Mouse (Mus musculus) megakaryocyte, embryonic 14.5 days (primary cell): ENCODE data around the gene 6330409D20Rik. TPM values are rescaled to one million over a fixed set of nuclear protein-coding genes. Genes with fewer than 3 reads are reported as not detected.

Source experiments
- H3K27me3 ChIP-seq: replicated peaks from 2 replicates; pipeline ENCODE3; 2012; ENCODE audit warnings: inconsistent platforms
- H3K36me3 ChIP-seq: replicated peaks from 2 replicates; pipeline ENCODE3; 2012; ENCODE audit warnings: low read length, inconsistent platforms, mixed read lengths
- H3K4me1 ChIP-seq: 2 replicates; pipeline ENCODE4 v1.6.1; 2012; ENCODE audit warnings: inconsistent platforms
- H3K4me3 ChIP-seq: replicated peaks from 2 replicates; pipeline ENCODE3; 2012; ENCODE audit warnings: moderate library complexity, mild to moderate bottlenecking, inconsistent platforms
- H3K9me3 ChIP-seq: 2 replicates; pipeline ENCODE4 v1.6.1; 2012; ENCODE audit warnings: inconsistent platforms
- FLI1 ChIP-seq: IDR thresholded peaks from 2 replicates; pipeline ENCODE4 v1.6.1; 2012; ENCODE audit warnings: low read length, inconsistent platforms, mixed read lengths
- GATA1 ChIP-seq: IDR thresholded peaks from 3 replicates; pipeline ENCODE4 v1.6.1; 2012; ENCODE audit warnings: mixed read lengths, low read length, inconsistent platforms, borderline replicate concordance
- polyA plus RNA-seq: library from polyadenylated mRNA; stranded (reverse); fragments of >175 nt; gene quantifications from 2 replicates; pipeline ENCODE4 v1.2.3, GENCODE M21; 2012; ENCODE audit warnings: low replicate concordance; ENCODE audit not compliant: insufficient read depth

The 6330409D20Rik gene
- polyA plus RNA-seq, 1 experiment, result 3.0 TPM

- H3K4me3 ChIP-seq, result peak within 1 kb of the TSS; percentile 97
- peaks cover 33% of the 10 kb centered on the region for H3K4me1 ChIP-seq
- peaks cover 62% of the 10 kb centered on the region for H3K36me3 ChIP-seq
- TF ChIP-seq FLI1, result no peak
- no peak for TF ChIP-seq GATA1
- no peaks in the 10 kb centered on the region for H3K27me3 ChIP-seq
- H3K9me3 ChIP-seq, result no peaks in the 10 kb centered on the region
Measured at GRCm38 (mm10) chr2:32757056-32757845, 16.4 kb upstream of the 6330409D20Rik start, which contains the start of gene Tor2a. Tor2a (plus strand) TSS chr2:32757234.

DNA sequence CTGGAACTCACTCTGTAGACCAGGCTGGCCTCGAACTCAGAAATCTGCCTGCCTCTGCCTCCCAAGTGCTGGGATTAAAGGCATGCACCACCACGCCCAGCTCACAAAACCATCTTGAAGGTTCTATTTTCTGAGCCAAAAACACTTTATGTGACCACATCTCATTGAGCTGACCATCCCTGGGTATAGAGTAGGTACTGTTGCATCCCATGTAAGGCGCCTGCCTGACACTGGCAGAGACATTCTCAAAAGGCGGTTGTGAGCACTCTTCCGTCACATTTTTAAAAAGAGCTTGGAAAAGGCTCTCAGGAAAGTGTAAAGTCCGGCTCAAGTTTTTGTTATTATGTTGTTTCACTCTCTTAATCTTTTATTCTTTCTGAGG lies 15.8 kb upstream of the 6330409D20Rik start:
- TF ChIP-seq GATA1 (no peak), FLI1 (no peak)
- H3K4me3 ChIP-seq, result peak overlapping the region; percentile 97
- H3K4me1 ChIP-seq, result peaks cover 33% of the 10 kb centered on the region
- no peaks in the 10 kb centered on the region for H3K27me3 ChIP-seq
- H3K9me3 ChIP-seq, result no peaks in the 10 kb centered on the region
- peaks cover 62% of the 10 kb centered on the region for H3K36me3 ChIP-seq

- TF ChIP-seq FLI1 (no peak), GATA1 (no peak)
- H3K9me3 ChIP-seq, result no peaks in the 10 kb centered on the region
- H3K4me1 ChIP-seq, result peaks cover 24% of the 10 kb centered on the region
- peaks cover 74% of the 10 kb centered on the region for H3K36me3 ChIP-seq
- no peaks in the 10 kb centered on the region for H3K27me3 ChIP-seq
- no peak overlapping the region for H3K4me3 ChIP-seq
Measured at GRCm38 (mm10) chr2:32752181-32752580, 11.4 kb upstream of the 6330409D20Rik start.

DNA sequence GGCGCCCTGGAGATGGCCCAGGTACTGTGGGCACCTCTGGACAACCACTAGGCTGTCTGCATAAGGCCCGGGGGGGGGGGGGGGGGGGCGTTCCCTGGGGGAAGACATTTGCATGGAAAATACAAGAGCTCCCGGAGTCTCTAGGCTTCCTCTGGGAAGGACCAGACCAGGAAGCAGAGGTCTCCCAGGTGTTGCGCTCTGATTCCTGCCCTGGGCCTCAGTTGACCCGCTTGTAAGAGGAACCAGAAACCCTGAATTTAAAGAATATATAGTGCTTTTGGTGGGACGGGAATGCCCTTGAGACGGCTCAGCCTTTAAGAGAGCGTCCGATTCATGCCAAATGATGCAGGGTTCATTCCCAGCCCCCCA lies 10.8 kb upstream of the 6330409D20Rik start:
- TF ChIP-seq GATA1, result no peak
- TF ChIP-seq FLI1, result no peak
- H3K9me3 ChIP-seq, result no peaks in the 10 kb centered on the region
- no peaks in the 10 kb centered on the region for H3K27me3 ChIP-seq
- H3K4me1 ChIP-seq, result peaks cover 22% of the 10 kb centered on the region
- peaks cover 79% of the 10 kb centered on the region for H3K36me3 ChIP-seq
- H3K4me3 ChIP-seq, result no peak overlapping the region

- Histone ChIP-seq H3K36me3 (peaks cover 85% of the 10 kb centered on the region), H3K4me3 (no peak overlapping the region), H3K27me3 (peaks cover 2% of the 10 kb centered on the region), H3K4me1 (peaks cover 20% of the 10 kb centered on the region), H3K9me3 (no peaks in the 10 kb centered on the region)
- TF ChIP-seq GATA1, result no peak
- TF ChIP-seq FLI1, result no peak
Measured at GRCm38 (mm10) chr2:32750887-32751664, 10.3 kb upstream of the 6330409D20Rik start.

DNA sequence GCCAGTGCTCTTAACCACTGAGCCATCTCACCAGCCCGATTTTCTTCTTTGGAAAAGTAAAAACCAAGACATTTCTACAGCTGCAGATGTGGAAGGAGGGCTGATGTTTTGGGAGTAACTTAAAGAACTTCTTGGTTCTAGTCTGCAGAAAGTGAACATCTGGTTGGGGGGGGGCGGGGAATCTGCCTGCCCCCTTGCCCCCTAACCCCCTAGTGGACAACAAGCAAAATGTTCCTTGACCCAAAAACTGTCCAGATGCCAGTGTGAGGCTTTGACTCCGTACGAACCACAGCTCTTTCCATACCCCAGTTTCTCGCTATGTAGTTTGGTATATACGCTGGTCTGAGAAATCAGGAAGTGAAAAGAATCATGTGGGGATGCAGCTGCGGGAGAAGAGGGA lies 9.4 kb upstream of the 6330409D20Rik start:
- no peaks in the 10 kb centered on the region for H3K9me3 ChIP-seq
- H3K4me3 ChIP-seq, result no peak overlapping the region
- TF ChIP-seq FLI1, result no peak
- no peak for TF ChIP-seq GATA1
- H3K4me1 ChIP-seq, result peaks cover 20% of the 10 kb centered on the region
- H3K36me3 ChIP-seq, result peaks cover 93% of the 10 kb centered on the region
- peaks cover 2% of the 10 kb centered on the region for H3K27me3 ChIP-seq

- peaks cover 95% of the 10 kb centered on the region for H3K36me3 ChIP-seq
- TF ChIP-seq GATA1 (no peak), FLI1 (no peak)
Measured at GRCm38 (mm10) chr2:32749082-32749481, 8.3 kb upstream of the 6330409D20Rik start.

DNA sequence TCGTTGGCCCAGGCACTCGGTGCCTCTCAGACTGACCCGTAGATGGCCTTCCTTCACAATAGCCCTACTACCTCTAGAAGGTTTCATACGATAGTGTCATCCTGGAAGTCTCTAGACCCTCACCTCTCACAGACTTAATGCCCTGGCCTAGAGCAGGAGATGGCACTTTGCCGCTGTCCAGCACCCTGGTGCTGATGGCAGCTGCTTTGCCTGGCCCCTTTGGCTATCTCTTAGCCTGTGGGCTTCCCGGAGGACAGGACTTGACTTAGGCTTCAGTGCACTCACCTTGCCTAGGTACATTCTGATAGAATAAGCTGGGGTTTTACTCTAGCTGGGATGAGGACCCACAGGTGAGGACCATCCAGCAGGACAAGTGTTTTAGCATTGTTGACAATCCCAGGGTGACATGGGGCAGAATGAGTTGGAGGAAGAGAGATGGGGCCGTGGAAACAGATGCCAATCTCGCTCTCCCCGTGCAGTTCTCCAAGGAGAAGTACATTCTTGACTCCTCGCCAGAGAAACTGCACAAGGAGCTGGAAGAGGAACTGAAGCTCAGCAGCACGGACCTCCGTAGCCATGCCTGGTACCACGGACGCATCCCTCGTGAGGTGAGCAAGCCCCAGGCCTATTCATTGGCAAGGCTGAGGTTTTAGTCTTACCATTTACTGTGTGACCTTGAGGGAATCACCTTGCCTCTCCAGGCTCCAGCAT lies 3.6 kb upstream of the 6330409D20Rik start:
- Histone ChIP-seq H3K36me3 (peaks cover 87% of the 10 kb centered on the region), H3K9me3 (no peaks in the 10 kb centered on the region), H3K4me1 (peaks cover 11% of the 10 kb centered on the region; the same call in 1 of the 2 replicates), H3K27me3 (peaks cover 14% of the 10 kb centered on the region), H3K4me3 (no peak overlapping the region)
- TF ChIP-seq FLI1 (no peak), GATA1 (no peak)

More at GRCm38 (mm10) chr2:32749082-32749481, 8.3 kb upstream of the 6330409D20Rik start:
- no peak overlapping the region for H3K4me3 ChIP-seq
- H3K9me3 ChIP-seq, result no peaks in the 10 kb centered on the region
- H3K4me1 ChIP-seq, result peaks cover 17% of the 10 kb centered on the region
- peaks cover 2% of the 10 kb centered on the region for H3K27me3 ChIP-seq

DNA sequence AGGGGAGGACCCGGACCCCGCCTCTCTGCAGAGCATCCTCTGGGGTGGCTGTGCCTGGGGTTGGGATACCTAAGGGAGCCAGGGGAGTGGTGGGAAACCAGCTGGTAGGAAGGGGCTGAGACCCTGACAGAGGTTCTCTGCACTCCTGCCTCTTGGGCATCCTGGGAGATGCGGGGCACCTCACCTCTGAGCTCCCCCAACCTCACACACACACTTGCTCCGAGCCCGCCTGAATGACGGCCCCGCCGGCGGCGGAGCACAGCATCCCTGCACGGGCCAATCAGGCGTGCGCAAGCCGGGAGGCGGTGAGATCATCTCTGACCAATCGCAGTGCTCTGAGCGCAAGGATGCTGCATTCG lies 1.3 kb upstream of the 6330409D20Rik start:
- Histone ChIP-seq H3K4me1 (peaks cover 29% of the 10 kb centered on the region), H3K36me3 (peaks cover 75% of the 10 kb centered on the region), H3K27me3 (peaks cover 14% of the 10 kb centered on the region), H3K4me3 (no peak overlapping the region), H3K9me3 (no peaks in the 10 kb centered on the region)
- no peak for TF ChIP-seq GATA1
- TF ChIP-seq FLI1, result no peak
